Mouse (Mus musculus): ENCODE data around the gene Armc7. TPM values are rescaled to one million over a fixed set of nuclear protein-coding genes. Genes with fewer than 3 reads are reported as not detected.
"Not testable (repeated sequence)": the region's sequence is repeated elsewhere in the genome, so short reads cannot be mapped to it uniquely, and the experiment has no call there.

Armc7 gene
- total RNA-seq, 2 experiments from 2014 or later: 1.4 to 2.3 TPM

DNA sequence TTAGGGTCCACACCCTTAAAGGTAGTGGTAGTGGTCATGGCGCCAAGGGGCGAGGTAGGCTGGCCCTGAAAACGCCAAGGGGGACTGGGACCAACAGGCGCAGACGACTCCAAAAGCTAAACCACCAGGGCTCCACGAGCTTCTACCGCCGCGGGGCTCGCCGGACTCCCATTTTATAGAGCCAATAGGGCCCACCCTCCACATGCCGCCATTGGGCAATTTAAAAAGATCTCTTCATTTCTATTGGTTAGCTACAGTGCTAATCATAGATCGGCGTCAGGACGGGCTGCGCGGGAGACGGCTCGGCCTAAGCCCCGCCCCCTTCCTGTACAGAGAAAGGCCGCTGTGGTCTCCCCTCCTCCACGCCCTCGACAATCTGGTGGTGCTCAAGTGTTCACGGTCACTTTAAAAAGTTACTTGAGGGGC lies 38.8 kb downstream of the Armc7 start, which contains the start of gene Jpt1:
Gene Jpt1 (minus strand): TSS at position 150 of the 426 bp plus-strand sequence.
- peak; percentile 98 for DNase-seq (ENCODE audit: low spot score)
- intact Hi-C loops (cut with DNase I): loop anchor here (2.0 kb wide), 1 partner anchor 21 kb away; no protein-coding TSS in a partner anchor

DNA sequence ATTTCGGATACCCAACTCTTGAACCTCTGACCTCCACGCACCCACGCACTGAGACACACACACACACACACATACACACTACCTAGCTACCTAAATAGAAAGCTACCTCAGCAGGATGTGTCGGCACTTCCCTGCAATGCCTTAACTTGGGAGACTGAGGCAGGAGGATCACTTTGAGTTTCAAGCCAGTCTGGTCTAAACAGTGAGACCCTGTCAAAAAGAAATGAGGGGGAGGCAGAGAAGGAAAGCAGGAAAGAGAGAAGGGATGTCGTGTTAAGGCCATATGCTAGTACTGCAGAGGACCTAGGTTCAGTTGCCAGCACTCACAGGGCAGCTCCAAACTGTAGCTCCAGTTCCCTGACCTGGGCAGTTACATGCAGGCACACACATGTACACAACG lies 39.6 kb downstream of the Armc7 start:
- DNase-seq (ENCODE audit: low spot score): no peak
- intact Hi-C loops (cut with DNase I): loop anchor here (2.0 kb wide), 1 partner anchor 20 kb away; no protein-coding TSS in a partner anchor

- intact Hi-C loops (cut with DNase I): no loop called here
These were observed 41.5 kb downstream of the Armc7 start for GRCm38 (mm10) chr11:115516942-115517341.

GRCm38 (mm10) chr11:115518693-115519092 lies 43.2 kb downstream of the Armc7 start:
- intact Hi-C loops (cut with DNase I): no loop called here
- DNase-seq (ENCODE audit: low spot score): no peak

More at GRCm38 (mm10) chr11:115516942-115517341, 41.5 kb downstream of the Armc7 start:
- no peak for DNase-seq (ENCODE audit: low spot score)

- no peak for DNase-seq (ENCODE audit: low spot score)
- intact Hi-C loops (cut with DNase I): no loop called here
These were observed 44.1 kb downstream of the Armc7 start for GRCm38 (mm10) chr11:115519581-115519980.

GRCm38 (mm10) chr11:115520218-115520617 lies 44.8 kb downstream of the Armc7 start:
- DNase-seq (ENCODE audit: low spot score): no peak
- intact Hi-C loops (cut with DNase I): no loop called here

GRCm38 (mm10) chr11:115521080-115521479 lies 45.6 kb downstream of the Armc7 start:
- intact Hi-C loops (cut with DNase I): no loop called here
- DNase-seq (ENCODE audit: low spot score): no peak

- DNase-seq (ENCODE audit: low spot score): no peak
- intact Hi-C loops (cut with DNase I): no loop called here
These were observed 46.8 kb downstream of the Armc7 start for GRCm38 (mm10) chr11:115522238-115522637.

GRCm38 (mm10) chr11:115522703-115523102 lies 47.2 kb downstream of the Armc7 start:
- DNase-seq (ENCODE audit: low spot score): no peak

DNA sequence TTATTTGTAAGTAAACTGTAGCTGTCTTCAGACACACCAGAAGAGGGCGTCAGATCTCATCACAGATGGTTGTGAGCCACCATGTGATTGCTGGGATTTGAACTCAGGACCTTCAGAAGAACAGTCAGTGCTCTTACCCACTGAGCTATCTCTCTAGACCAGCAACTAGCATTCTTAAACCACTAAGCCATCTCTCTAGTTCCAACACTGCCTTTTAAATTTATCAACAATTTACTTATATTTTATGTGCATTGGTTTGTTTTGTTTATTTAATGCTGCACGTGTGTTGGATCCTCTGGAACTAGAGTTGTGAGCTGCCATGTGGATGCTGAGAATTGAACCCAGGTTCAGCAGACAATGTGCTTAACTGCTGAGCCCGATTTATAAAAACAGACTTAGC lies 51.0 kb downstream of the Armc7 start:
- DNase-seq (ENCODE audit: low spot score); intact Hi-C loops (cut with DNase I): not testable (repeated sequence)

More at GRCm38 (mm10) chr11:115522703-115523102, 47.2 kb downstream of the Armc7 start:
- intact Hi-C loops (cut with DNase I): no loop called here

DNA sequence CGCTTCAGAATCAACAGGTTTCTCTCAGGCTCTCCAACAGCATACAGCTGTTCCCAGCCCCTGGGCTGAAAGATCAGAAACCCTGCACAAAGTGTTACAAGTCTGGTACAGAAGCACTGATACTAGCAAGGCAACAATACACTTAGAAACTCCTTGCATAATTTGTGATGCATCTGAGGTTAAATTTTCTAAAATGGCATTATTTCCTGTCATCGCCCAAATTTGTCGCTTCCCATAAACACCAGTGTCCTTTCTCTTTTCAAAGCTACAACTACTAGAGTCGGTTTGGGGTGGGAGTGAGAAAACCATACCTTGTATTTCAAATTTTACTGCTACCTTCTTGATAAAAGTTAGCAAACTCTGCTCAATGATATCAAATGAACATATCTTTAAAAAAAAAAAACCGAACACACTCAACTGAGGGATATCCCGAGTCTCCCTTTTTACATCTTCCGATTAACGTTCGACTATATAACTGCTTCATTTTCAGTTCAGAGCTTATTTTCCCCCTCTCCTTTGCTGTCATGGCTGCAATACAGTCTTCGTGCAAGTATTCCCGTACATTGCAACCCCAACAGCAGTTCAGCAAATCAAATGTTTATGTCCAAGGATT lies 59.4 kb downstream of the Armc7 start:
- DNase-seq (ENCODE audit: low spot score): no peak
- intact Hi-C loops (cut with DNase I): loop anchor here (2.0 kb wide), 2 partner anchors 20 to 44 kb away; partner anchors contain the start of genes Jpt1 and Nt5c

DNA sequence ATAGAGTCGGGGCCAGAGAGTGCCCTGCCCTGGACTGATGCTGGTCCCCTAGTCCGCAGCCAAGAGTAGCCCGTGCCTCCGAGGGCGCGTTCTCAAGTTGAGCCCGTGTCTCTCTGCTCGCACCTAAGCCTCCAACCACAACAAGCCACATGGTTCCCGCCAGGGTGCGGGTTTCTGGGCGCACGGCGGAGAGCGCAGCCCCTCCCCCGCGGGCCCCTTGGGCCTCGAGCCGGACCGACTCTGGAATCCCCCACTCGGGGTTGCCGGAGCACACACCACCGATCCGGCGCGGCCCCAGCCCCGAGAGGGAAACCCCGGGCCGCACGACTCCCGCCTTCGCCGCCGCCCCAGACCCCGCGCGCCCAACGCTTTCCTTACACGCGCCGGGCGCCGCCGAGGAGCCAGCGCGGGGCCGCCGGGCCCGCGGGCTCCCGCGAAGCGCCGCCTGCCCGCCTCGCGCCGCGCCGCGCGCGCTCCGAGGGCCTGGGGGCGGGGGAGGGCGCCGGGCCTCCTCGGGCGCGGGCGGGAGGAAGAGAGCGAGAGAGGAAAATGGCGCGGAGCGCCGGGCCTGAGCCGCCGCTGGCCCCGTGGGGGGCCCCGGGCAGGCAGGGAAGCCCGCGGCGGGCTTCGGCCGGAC lies 60.1 kb downstream of the Armc7 start:
- intact Hi-C loops (cut with DNase I): loop anchor here (2.0 kb wide), 2 partner anchors 21 to 45 kb away; partner anchors contain the start of genes Jpt1 and Nt5c
- DNase-seq (ENCODE audit: low spot score): peak; percentile 35

GRCm38 (mm10) chr11:115536038-115536681 lies 60.7 kb downstream of the Armc7 start, which contains the start of gene Sumo2:
Gene Sumo2, minus strand, starts transcription at chr11:115536276.
- intact Hi-C loops (cut with DNase I): no loop called here
- DNase-seq (ENCODE audit: low spot score): peak; percentile 98

DNA sequence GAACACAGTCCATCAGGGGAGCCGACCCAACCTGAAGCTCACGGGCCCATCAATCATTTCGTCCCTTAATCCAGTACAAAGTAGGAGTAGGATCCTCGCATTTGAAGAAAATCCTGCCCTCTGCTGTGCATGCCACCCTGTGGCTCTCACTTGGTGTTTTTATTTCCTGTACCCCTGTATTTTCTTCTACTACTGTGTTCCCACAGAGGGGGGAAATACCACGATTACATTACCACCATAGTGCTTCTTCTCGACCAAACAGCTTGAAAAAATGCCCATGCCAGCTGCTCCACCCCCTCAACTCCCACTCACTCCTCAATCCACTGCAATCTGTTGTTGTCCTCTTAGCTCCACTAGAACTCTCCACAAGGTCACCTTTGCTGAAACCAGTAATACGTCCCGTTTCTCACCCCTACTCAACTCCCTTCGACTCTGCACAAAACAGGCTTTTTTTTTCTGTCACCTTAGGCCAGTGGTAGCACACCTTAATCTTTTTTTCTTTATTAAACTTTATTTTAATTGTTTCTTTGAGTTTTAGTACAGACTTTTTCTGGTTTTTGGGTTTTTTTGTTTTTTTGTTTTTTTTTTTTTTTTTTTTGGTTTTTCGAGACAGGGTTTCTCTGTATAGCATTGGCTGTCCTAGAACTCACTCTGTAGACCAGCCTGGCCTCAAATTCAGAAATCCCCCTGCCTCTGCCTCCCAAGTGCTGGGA lies 61.5 kb downstream of the Armc7 start:
- intact Hi-C loops (cut with DNase I): no loop called here

GRCm38 (mm10) chr11:115538045-115538444 lies 62.6 kb downstream of the Armc7 start:
- intact Hi-C loops (cut with DNase I): no loop called here
- DNase-seq (ENCODE audit: low spot score): no peak

More for the DNA sequence above, 61.5 kb downstream of the Armc7 start:
- no peak for DNase-seq (ENCODE audit: low spot score)

Small RNA genes lying within 50 kb of the gene (microRNA-seq; reads per million reads assigned to microRNA genes)
- gene Mir3968: not detected

Other genes starting within 250 kb of the Armc7 start
- gene Grin2c, start 208.4 kb upstream of the Armc7 start, total RNA-seq (2021): under 1 TPM; 0.10 to 0.34 TPM
- gene Fdxr, start 198.6 kb upstream of the Armc7 start, total RNA-seq (2021): 1 to 10 TPM; 7.9 to 8.2 TPM
- 1 to 10 TPM; 1.1 to 1.5 TPM for gene Fads6, start 178.0 kb upstream of the Armc7 start, total RNA-seq (2021)
- not detected for gene Otop2, start 168.5 kb upstream of the Armc7 start, total RNA-seq (2021)
- under 1 TPM in 1 of 2 experiments, not detected in 1; 0.20 TPM for gene Ush1g, start 153.6 kb upstream of the Armc7 start, total RNA-seq (2021)
- gene Otop3, start 140.9 kb upstream of the Armc7 start, total RNA-seq (2021): not detected
- 1 to 10 TPM; 4.2 to 5.4 TPM for gene Hid1, start 107.9 kb upstream of the Armc7 start, total RNA-seq (2021)
- 1 to 10 TPM; 5.5 to 6.6 TPM for gene Cdr2l, start 93.8 kb upstream of the Armc7 start, total RNA-seq (2021)
- 100 to 1,000 TPM; 143 to 145 TPM for gene Mrpl58, start 71.9 kb upstream of the Armc7 start, total RNA-seq (2021)
- 1,000 to 10,000 TPM; 2,312 to 2,343 TPM for gene Atp5h, start 55.7 kb upstream of the Armc7 start, total RNA-seq (2021)
- 10 to 100 TPM; 27.0 to 28.0 TPM for gene Kctd2, start 55.5 kb upstream of the Armc7 start, total RNA-seq (2021)
- gene Trim80, start 35.1 kb upstream of the Armc7 start, total RNA-seq (2021): not detected
- gene Slc16a5, start 13.2 kb upstream of the Armc7 start, total RNA-seq (2021): not detected
- 10 to 100 TPM; 13.9 to 14.9 TPM for gene Nt5c, start 16.2 kb downstream of the Armc7 start, total RNA-seq (2021)
- gene Jpt1, start 38.7 kb downstream of the Armc7 start, total RNA-seq (2021): 100 to 1,000 TPM; 121 to 135 TPM
- gene Sumo2, start 60.6 kb downstream of the Armc7 start, total RNA-seq (2021): 100 to 1,000 TPM; 165 to 177 TPM
- 10 to 100 TPM; 20.4 to 25.1 TPM for gene Nup85, start 88.8 kb downstream of the Armc7 start, total RNA-seq (2021)
- 10 to 100 TPM; 74.0 to 82.3 TPM for gene Mrps7, start 128.3 kb downstream of the Armc7 start, total RNA-seq (2021)
- 10 to 100 TPM; 20.9 to 24.5 TPM for gene Gga3, start 128.4 kb downstream of the Armc7 start, total RNA-seq (2021)
- 10 to 100 TPM; 45.5 to 56.9 TPM for gene Mif4gd, start 137.3 kb downstream of the Armc7 start, total RNA-seq (2021)
- gene Slc25a19, start 152.6 kb downstream of the Armc7 start, total RNA-seq (2021): 10 to 100 TPM; 41.6 to 45.9 TPM
- gene Grb2, start 232.9 kb downstream of the Armc7 start, total RNA-seq (2021): 100 to 1,000 TPM; 107 to 108 TPM